ENCODE assay signal across 9 mouse cellular contexts in genomic region chr3:41195113-41195975, GRCm38 (mm10).
A peak's percentile ranks its signal among the peaks of the same experiment; 100 is the strongest.
DNase-seq lines count a peak whose midpoint lies in the region; ATAC-seq lines count a peak whose summit lies in the region.
"Had no signal": no experiment of that assay in that cellular context is flagged by ENCODE, and none has a peak within 500 bp of the region (broad histone marks: within the 10 kb centered on the region; RNA-seq: fewer than 3 reads in every experiment).

No protein-coding gene starts in this region.

- H3K4me2 ChIP-seq in hindbrain, embryonic 13.5 days: no peak overlapping the region
- H3K4me2 ChIP-seq in limb, embryonic 11.5 days (ENCODE audit: low read depth, severe bottlenecking): no peak overlapping the region

- no peaks in the 10 kb centered on the region for H3K36me3 ChIP-seq in hindbrain, embryonic 13.5 days
- no peaks in the 10 kb centered on the region for H3K36me3 ChIP-seq in limb, embryonic 11.5 days (ENCODE audit: control insufficient read depth, insufficient read depth, low read length)

- 55% methylated on average over 7 of the region's 7 CpGs for WGBS in hindbrain, embryonic 13.5 days
- 50% methylated on average over 7 of the region's 7 CpGs for WGBS in limb, embryonic 11.5 days

- 0 out of 2 replicates have a peak, but pooled peaks have one; percentile 46 for ATAC-seq in hindbrain, embryonic 13.5 days (ENCODE audit: low FRiP score)
- ATAC-seq in limb, embryonic 11.5 days (ENCODE audit: insufficient number of reproducible peaks, low FRiP score, low TSS enrichment, low read depth): no peak
- ATAC-seq in CD4-positive, CD25-positive, alpha-beta regulatory T cell, adult 4 months: no peak

- H3K27me3 ChIP-seq in hindbrain, embryonic 13.5 days: no peaks in the 10 kb centered on the region
- H3K27me3 ChIP-seq in limb, embryonic 11.5 days (ENCODE audit: control insufficient read depth, insufficient read depth, low read length): no peaks in the 10 kb centered on the region

- H3K4me1 ChIP-seq in hindbrain, embryonic 13.5 days (replicated peaks): peaks cover 20% of the 10 kb centered on the region
- H3K4me1 ChIP-seq in limb, embryonic 11.5 days (ENCODE audit: control insufficient read depth, insufficient read depth, low read length): no peaks in the 10 kb centered on the region

- H3K4me3 ChIP-seq in hindbrain, embryonic 13.5 days: no peak overlapping the region
- no peak overlapping the region for H3K4me3 ChIP-seq in limb, embryonic 11.5 days (ENCODE audit: low read depth, low read length)

- H3K9ac ChIP-seq in hindbrain, embryonic 13.5 days: no peak overlapping the region
- no peak overlapping the region for H3K9ac ChIP-seq in limb, embryonic 11.5 days (ENCODE audit: low read length)

- H3K27ac ChIP-seq in hindbrain, embryonic 13.5 days: 0 out of 2 replicates have a peak overlapping the region, but pooled peaks have one; percentile 18
- H3K27ac ChIP-seq in limb, embryonic 11.5 days (replicated peaks; ENCODE audit: low read depth, low read length): no peak overlapping the region
- H3K27ac ChIP-seq: macrophage had no signal

- peak; percentile 95 to 96 for DNase-seq in adrenal gland, adult (ENCODE audit: inconsistent age in 2 of 2, low spot score in 1 of 2)
- DNase-seq in brain, adult 2 months (ENCODE audit: low read depth, low spot score): peak; percentile 99
- DNase-seq in gastrocnemius, adult 18-20 months (ENCODE audit: low spot score): peak; percentile 89
- DNase-seq in limb, embryonic 11.5 days (ENCODE audit: low spot score): peak; percentile 30
- peak; percentile 39 for DNase-seq in ovary, postnatal 10 days (ENCODE audit: low spot score)
- DNase-seq in spleen, postnatal 14 days (ENCODE audit: low spot score in 2 of 2): no peak

- H3K9me3 ChIP-seq in hindbrain, embryonic 13.5 days: no peaks in the 10 kb centered on the region
- H3K9me3 ChIP-seq in limb, embryonic 11.5 days (ENCODE audit: control insufficient read depth, low read length): no peaks in the 10 kb centered on the region

Comparison
In these comparisons a context has a peak if more than half of its experiments do, and no peak if none do; other contexts are left out.
1. DNase-seq: peak in adrenal gland, adult (2 of 2), brain, adult 2 months (single experiment), gastrocnemius, adult 18-20 months (single experiment), limb, embryonic 11.5 days (single experiment) and ovary, postnatal 10 days (single experiment); none in spleen, postnatal 14 days (0 of 2).